Mouse (Mus musculus): Measurements from ENCODE around the gene Ehbp1.

- TF ChIP-seq TAL1 (IDR thresholded peaks at IDR 0.05; ENCODE audit: low read length) = no peak
- no peak for TF ChIP-seq GATA1 (IDR thresholded peaks at IDR 0.05; ENCODE audit: low read length)
Observed at GRCm38 (mm10) chr11:21996325-21996647, 345.8 kb downstream of the Ehbp1 start.

All from erythroblast, embryonic 14.5 days (primary cell).